Mouse (Mus musculus) heart, adult 2 months (tissue): ENCODE data around the gene Olfr351.

Experiments
- CTCF ChIP-seq: fragments of 200-600 bp; IDR thresholded peaks from 2 replicates; pipeline ENCODE4 v1.8.1; 2022; ENCODE audit warnings: antibody characterized with exemption, mild to moderate bottlenecking, moderate library complexity
- EP300 ChIP-seq: fragments of 200-500 bp; IDR thresholded peaks from 2 replicates; pipeline ENCODE4 v1.6.1; 2011; ENCODE audit warnings: low read depth, low read length, control low read depth; ENCODE audit not compliant: insufficient read depth
- POLR2A ChIP-seq: fragments of 200-500 bp; IDR thresholded peaks from 2 replicates; pipeline ENCODE4 v1.6.1; 2011; ENCODE audit warnings: mild to moderate bottlenecking, low read depth, low read length, control low read depth; ENCODE audit not compliant: insufficient read depth

GRCm38 (mm10) chr2:36905380-36905779, 42.9 kb upstream of the Olfr351 start, which contains the start of gene Olfr354:
- TF ChIP-seq CTCF (no peak), EP300 (no peak), POLR2A (no peak)
